ENCODE assay signal across 9 mouse cellular contexts in genomic region chr8:82973331-82973730, GRCm38 (mm10).
DNase-seq lines count a peak whose midpoint lies in the region; ATAC-seq and TF ChIP-seq lines count a peak whose summit lies in the region.
"Had no signal": no experiment of that assay in that cellular context is flagged by ENCODE, and none has a peak within 500 bp of the region (broad histone marks: within the 10 kb centered on the region; RNA-seq: fewer than 3 reads in every experiment).

No protein-coding gene starts in this region.

- peak; percentile 29 for DNase-seq in heart, adult 11 months
- DNase-seq in lung, adult 2 months = no peak
- DNase-seq in hindbrain, embryonic 11.5 days (ENCODE audit: low spot score) = no peak
- DNase-seq in adrenal gland, adult (ENCODE audit: inconsistent age in 2 of 2, low spot score in 1 of 2) = no peak
- DNase-seq in yolk sac, embryonic 10.5 days (ENCODE audit: low spot score) = no peak

- no peaks in the 10 kb centered on the region for H3K27me3 ChIP-seq in heart, embryonic 12.5 days (replicated peaks)
- H3K27me3 ChIP-seq in lung, embryonic 15.5 days = no peaks in the 10 kb centered on the region
- H3K27me3 ChIP-seq in hindbrain, embryonic 11.5 days (ENCODE audit: control insufficient read depth, insufficient read depth, low read length) = no peaks in the 10 kb centered on the region
- H3K27me3 ChIP-seq in midbrain, embryonic 15.5 days (replicated peaks) = no peaks in the 10 kb centered on the region
- H3K27me3 ChIP-seq: Patski had no signal

- no peaks in the 10 kb centered on the region for H3K9me3 ChIP-seq in heart, embryonic 12.5 days (replicated peaks)
- H3K9me3 ChIP-seq in lung, embryonic 15.5 days = no peaks in the 10 kb centered on the region
- no peaks in the 10 kb centered on the region for H3K9me3 ChIP-seq in hindbrain, embryonic 11.5 days (ENCODE audit: control insufficient read depth, low read length)
- no peaks in the 10 kb centered on the region for H3K9me3 ChIP-seq in midbrain, embryonic 15.5 days

- no peak for TF ChIP-seq POLR2A in lung, adult 2 months (IDR thresholded peaks at IDR 0.05; ENCODE audit: borderline replicate concordance, extremely low read depth, low read depth, low read length)

- no peak overlapping the region for H3K4me3 ChIP-seq in heart, embryonic 12.5 days
- no peak overlapping the region for H3K4me3 ChIP-seq in lung, embryonic 15.5 days
- no peak overlapping the region for H3K4me3 ChIP-seq in lung, adult 2 months (replicated peaks; ENCODE audit: extremely low read depth, low read depth, low read length)
- H3K4me3 ChIP-seq in hindbrain, embryonic 11.5 days (ENCODE audit: low read depth, low read length) = no peak overlapping the region
- no peak overlapping the region for H3K4me3 ChIP-seq in midbrain, embryonic 15.5 days

- H3K4me1 ChIP-seq in heart, embryonic 12.5 days (replicated peaks) = peaks cover 19% of the 10 kb centered on the region
- H3K4me1 ChIP-seq in lung, embryonic 15.5 days = peaks cover 14% of the 10 kb centered on the region
- H3K4me1 ChIP-seq in lung, adult 2 months (ENCODE audit: control insufficient read depth, insufficient read depth, low read length) = no peaks in the 10 kb centered on the region
- H3K4me1 ChIP-seq in hindbrain, embryonic 11.5 days (replicated peaks; ENCODE audit: control insufficient read depth, insufficient read depth, low read length) = no peaks in the 10 kb centered on the region
- H3K4me1 ChIP-seq in midbrain, embryonic 15.5 days = peaks cover 19% of the 10 kb centered on the region

- WGBS in heart, embryonic 12.5 days = 57% methylated on average over 4 of the region's 4 CpGs
- 23% methylated on average over 4 of the region's 4 CpGs for WGBS in lung, embryonic 15.5 days
- 48% methylated on average over 4 of the region's 4 CpGs for WGBS in lung, adult 2 months
- WGBS in hindbrain, embryonic 11.5 days = 64% methylated on average over 4 of the region's 4 CpGs
- 34% methylated on average over 4 of the region's 4 CpGs for WGBS in midbrain, embryonic 15.5 days

- H3K36me3 ChIP-seq in heart, embryonic 12.5 days = no peaks in the 10 kb centered on the region
- no peaks in the 10 kb centered on the region for H3K36me3 ChIP-seq in lung, embryonic 15.5 days
- no peaks in the 10 kb centered on the region for H3K36me3 ChIP-seq in hindbrain, embryonic 11.5 days (ENCODE audit: control insufficient read depth, insufficient read depth, low read length)
- H3K36me3 ChIP-seq in midbrain, embryonic 15.5 days (replicated peaks) = no peaks in the 10 kb centered on the region

- H3K4me2 ChIP-seq in heart, embryonic 12.5 days = no peak overlapping the region
- no peak overlapping the region for H3K4me2 ChIP-seq in lung, embryonic 15.5 days
- no peak overlapping the region for H3K4me2 ChIP-seq in hindbrain, embryonic 11.5 days (replicated peaks; ENCODE audit: low read depth, low read length)
- H3K4me2 ChIP-seq in midbrain, embryonic 15.5 days = no peak overlapping the region

- ATAC-seq in heart, embryonic 12.5 days (ENCODE audit: insufficient number of reproducible peaks, low FRiP score) = no peak
- ATAC-seq in lung, embryonic 15.5 days (ENCODE audit: borderline replicate concordance, extremely low read depth, low FRiP score, low TSS enrichment) = peak; percentile 81
- peak; percentile 65; the same call in 1 of the 2 replicates for ATAC-seq in hindbrain, embryonic 11.5 days (ENCODE audit: low FRiP score)
- ATAC-seq in midbrain, embryonic 15.5 days (replicated peaks) = peak; percentile 71; the same call in 1 of the 2 replicates
- ATAC-seq: Patski had no signal

- no peak overlapping the region for H3K27ac ChIP-seq in heart, embryonic 12.5 days (ENCODE audit: poor library complexity, severe bottlenecking)
- no peak overlapping the region; the same call in 1 of the 2 replicates for H3K27ac ChIP-seq in lung, embryonic 15.5 days
- H3K27ac ChIP-seq in hindbrain, embryonic 11.5 days (ENCODE audit: low read depth, low read length) = no peak overlapping the region
- H3K27ac ChIP-seq in midbrain, embryonic 15.5 days = peak overlapping the region; percentile 45; the same call in 1 of the 2 replicates

- TF ChIP-seq CTCF in lung, adult 2 months (IDR thresholded peaks at IDR 0.05; ENCODE audit: insufficient read depth, low read length) = no peak

- H3K9ac ChIP-seq in heart, embryonic 12.5 days = no peak overlapping the region
- H3K9ac ChIP-seq in lung, embryonic 15.5 days = no peak overlapping the region
- no peak overlapping the region for H3K9ac ChIP-seq in hindbrain, embryonic 11.5 days (ENCODE audit: low read depth, low read length)
- no peak overlapping the region for H3K9ac ChIP-seq in midbrain, embryonic 15.5 days
